Mouse (Mus musculus) liver, adult 2 months (tissue): ENCODE measurements at regions not wholly inside any gene's neighbourhood (a gene's known extent, or its start where the extent isn't known, plus 50 kb on each side); places are given as distances from the start of the nearest gene placed in this dataset.

Experiments
- DNase-seq: peaks from one replicate; pipeline ENCODE4 v3.0.0-alpha.2; 2011; ENCODE audit warnings: low read depth, low spot score; ENCODE audit errors: extremely low read depth
- H3K27ac ChIP-seq: fragments of 200-500 bp; replicated peaks from 2 replicates; pipeline ENCODE4 v1.5.1; 2012; ENCODE audit warnings: low read depth, mild to moderate bottlenecking, control low read depth, inconsistent platforms, low read length; ENCODE audit not compliant: insufficient read depth
- H3K27me3 ChIP-seq: fragments of 200-500 bp; 2 replicates; pipeline ENCODE4 v1.6.1; 2012; ENCODE audit warnings: mild to moderate bottlenecking, moderate library complexity, low read length, inconsistent platforms; ENCODE audit not compliant: control insufficient read depth, insufficient read depth
- H3K36me3 ChIP-seq: fragments of 200-500 bp; 2 replicates; pipeline ENCODE4 v1.6.1; 2012; ENCODE audit warnings: low read length, inconsistent platforms; ENCODE audit not compliant: control insufficient read depth, insufficient read depth
- H3K4me1 ChIP-seq: fragments of 200-500 bp; 2 replicates; pipeline ENCODE4 v1.6.1; 2011; ENCODE audit warnings: low read length; ENCODE audit not compliant: control insufficient read depth, insufficient read depth
- H3K4me3 ChIP-seq: fragments of 200-500 bp; 2 replicates; pipeline ENCODE4 v1.5.1; 2011; ENCODE audit warnings: low read depth, mild to moderate bottlenecking, control low read depth, low read length, moderate library complexity; ENCODE audit not compliant: insufficient read depth
- H3K79me2 ChIP-seq: fragments of 200-500 bp; 2 replicates; pipeline ENCODE4 v1.6.1; 2012; ENCODE audit warnings: inconsistent platforms, mild to moderate bottlenecking, low read length, moderate library complexity; ENCODE audit not compliant: control insufficient read depth, insufficient read depth
- H3K9ac ChIP-seq: fragments of 200-500 bp; 2 replicates; pipeline ENCODE4 v1.6.1; 2012; ENCODE audit warnings: low read depth, mild to moderate bottlenecking, control low read depth, inconsistent platforms, low read length
- CTCF ChIP-seq: fragments of 200-500 bp; IDR thresholded peaks from 2 replicates; pipeline ENCODE4 v1.5.1; 2011; ENCODE audit warnings: low read depth, low read length, control low read depth
- POLR2A ChIP-seq: fragments of 200-500 bp; IDR thresholded peaks from 2 replicates; pipeline ENCODE4 v1.6.1; 2011; ENCODE audit warnings: low read length, control low read depth; ENCODE audit not compliant: insufficient read depth; ENCODE audit errors: extremely low read depth
- WGBS: fragments of 180-500 bp; shearing (Covaris S2); methylation state at CpG from one replicate; pipeline ENCODE4 v1.1.7; 2018; 5-methylcytosine and 5-hydroxymethylcytosine counted together

DNA sequence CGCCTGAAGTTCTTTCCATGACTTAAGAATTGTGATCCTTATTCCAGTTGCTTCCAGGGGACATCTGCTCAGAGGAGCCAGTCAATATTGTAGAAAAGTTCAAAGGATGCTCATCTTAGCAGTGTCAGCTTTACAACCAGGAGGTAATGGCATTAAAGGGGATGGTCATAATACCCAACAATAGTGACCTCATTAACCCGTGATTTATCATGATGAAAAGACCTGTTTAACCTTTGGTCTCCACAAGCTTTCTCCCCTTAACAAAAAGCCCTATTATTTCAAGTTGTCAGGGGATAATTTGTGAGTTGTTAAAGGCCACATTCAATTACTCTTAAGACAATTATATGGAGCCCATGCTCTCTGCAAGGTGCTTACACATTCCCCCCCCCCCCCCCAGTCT, 54.3 kb upstream of the Htatip2 start:
- DNase-seq = no peak
- no peaks in the 10 kb centered on the region for H3K27me3 ChIP-seq
- H3K36me3 ChIP-seq = no peaks in the 10 kb centered on the region
- TF ChIP-seq CTCF (no peak), POLR2A (no peak)
- WGBS = 33% methylated on average over 2 of the region's 2 CpGs
- no peak overlapping the region for H3K27ac ChIP-seq
- no peak overlapping the region for H3K9ac ChIP-seq
- no peaks in the 10 kb centered on the region for H3K4me1 ChIP-seq
- no peak overlapping the region for H3K4me3 ChIP-seq
- no peaks in the 10 kb centered on the region for H3K79me2 ChIP-seq

DNA sequence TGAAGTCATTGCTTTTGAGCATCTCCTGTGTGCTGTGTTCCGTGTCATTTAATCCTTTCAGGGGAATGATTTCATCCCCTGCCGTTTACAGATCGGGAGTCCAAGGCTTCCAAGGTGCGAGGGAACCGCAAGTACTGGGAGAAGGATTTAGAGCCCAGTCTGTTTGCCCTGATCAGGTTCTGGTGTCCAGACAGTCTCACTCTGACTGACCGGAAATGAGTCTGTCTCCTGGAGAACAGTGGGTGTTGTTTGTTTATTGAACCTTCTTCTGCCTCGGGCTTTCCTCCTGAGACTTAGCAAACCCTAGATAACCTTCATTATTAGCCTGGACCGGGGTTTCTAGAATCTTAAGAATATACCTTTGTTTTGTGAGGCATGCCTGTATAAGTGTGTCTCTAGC, 58.2 kb upstream of the Htatip2 start:
- Histone ChIP-seq H3K36me3 (no peaks in the 10 kb centered on the region), H3K4me3 (no peak overlapping the region), H3K27ac (no peak overlapping the region), H3K4me1 (no peaks in the 10 kb centered on the region), H3K9ac (no peak overlapping the region), H3K27me3 (no peaks in the 10 kb centered on the region), H3K79me2 (no peaks in the 10 kb centered on the region)
- DNase-seq = no peak
- TF ChIP-seq CTCF = no peak
- TF ChIP-seq POLR2A = no peak
- 47% methylated on average over 8 of the region's 8 CpGs for WGBS

GRCm38 (mm10) chr7:49700024-49700390, 58.9 kb upstream of the Htatip2 start:
- no peaks in the 10 kb centered on the region for H3K36me3 ChIP-seq
- DNase-seq = no peak
- H3K9ac ChIP-seq = no peak overlapping the region
- no peak overlapping the region for H3K4me3 ChIP-seq
- H3K4me1 ChIP-seq = no peaks in the 10 kb centered on the region
- no peak overlapping the region for H3K27ac ChIP-seq
- no peaks in the 10 kb centered on the region for H3K27me3 ChIP-seq
- H3K79me2 ChIP-seq = no peaks in the 10 kb centered on the region
- 97% methylated on average over 15 of the region's 15 CpGs for WGBS
- TF ChIP-seq CTCF = no peak
- TF ChIP-seq POLR2A = no peak

DNA sequence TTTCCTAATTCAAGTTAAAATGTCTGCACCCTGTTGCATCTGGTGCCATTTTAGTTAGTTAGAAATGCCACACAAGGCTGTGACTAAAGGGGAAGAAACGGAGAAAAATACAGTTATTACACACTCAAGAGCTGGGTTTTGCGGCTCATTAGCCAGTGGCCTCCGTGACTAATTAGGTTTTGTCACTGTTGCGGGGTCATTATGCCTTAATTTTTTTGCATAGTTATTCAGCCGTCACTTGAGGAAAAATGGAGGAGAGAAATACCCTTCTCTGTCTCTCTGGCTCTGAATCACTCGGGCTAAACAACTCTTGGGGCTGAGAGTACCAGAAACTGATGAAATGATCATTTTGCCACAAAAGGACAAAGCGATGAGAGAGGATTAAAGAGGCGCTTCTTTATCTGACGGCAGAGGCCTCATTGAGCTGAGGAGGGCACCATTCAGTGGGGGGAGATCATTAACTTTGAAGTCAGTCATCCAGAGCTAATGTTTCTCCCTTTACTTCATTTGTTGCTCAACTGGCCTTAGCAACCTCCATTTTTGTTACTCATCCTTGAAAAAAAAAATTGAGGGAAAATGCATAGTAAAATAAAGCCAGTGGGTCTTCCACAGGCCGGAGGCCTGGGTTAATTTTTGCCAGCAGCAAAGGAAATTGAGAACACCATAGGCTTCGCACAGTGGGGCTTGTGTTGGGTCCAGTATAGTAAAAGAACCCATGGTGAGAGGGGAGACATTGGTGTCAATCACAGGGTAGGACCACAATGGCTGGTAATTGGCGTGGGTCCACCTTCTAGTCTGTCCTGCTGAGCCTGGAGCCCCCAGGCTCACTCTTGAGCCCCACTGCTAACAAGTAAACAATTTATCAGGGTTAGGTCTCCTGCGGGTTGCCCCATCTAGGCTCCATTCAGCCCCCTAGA, 59.5 kb upstream of the Htatip2 start:
- no peak for DNase-seq
- Histone ChIP-seq H3K27me3 (no peaks in the 10 kb centered on the region), H3K79me2 (no peaks in the 10 kb centered on the region), H3K9ac (no peak overlapping the region), H3K4me1 (no peaks in the 10 kb centered on the region), H3K27ac (no peak overlapping the region), H3K36me3 (no peaks in the 10 kb centered on the region), H3K4me3 (no peak overlapping the region)
- WGBS = 92% methylated on average over 13 of the region's 13 CpGs
- no peak for TF ChIP-seq CTCF
- no peak for TF ChIP-seq POLR2A

DNA sequence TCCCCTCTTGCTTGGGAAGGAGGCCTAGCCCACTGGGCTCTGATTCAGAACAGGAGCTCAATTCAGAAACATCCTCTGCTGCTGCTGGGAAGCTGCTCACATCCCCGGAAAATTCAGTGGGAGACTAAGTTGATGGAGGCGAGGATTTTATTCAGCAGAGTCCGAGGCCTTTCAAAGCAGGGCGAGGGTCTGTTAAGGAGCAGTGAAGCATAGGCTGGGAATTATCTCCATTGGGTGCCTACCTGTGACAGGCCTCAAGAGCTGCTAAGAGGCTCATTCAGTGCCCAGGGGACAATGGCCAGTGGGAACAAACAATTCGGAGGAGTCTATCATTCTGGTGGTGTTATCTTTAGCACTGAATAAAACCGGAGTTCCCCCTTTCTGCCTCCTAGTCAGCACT, 59.6 kb upstream of the Dbx1 start:
- no peaks in the 10 kb centered on the region for H3K79me2 ChIP-seq
- TF ChIP-seq POLR2A = no peak
- TF ChIP-seq CTCF = no peak
- H3K4me3 ChIP-seq = no peak overlapping the region
- H3K27me3 ChIP-seq = no peaks in the 10 kb centered on the region
- WGBS = 55% methylated on average over 6 of the region's 6 CpGs
- H3K9ac ChIP-seq = no peak overlapping the region
- H3K27ac ChIP-seq = no peak overlapping the region
- H3K4me1 ChIP-seq = no peaks in the 10 kb centered on the region
- DNase-seq = no peak
- H3K36me3 ChIP-seq = no peaks in the 10 kb centered on the region

DNA sequence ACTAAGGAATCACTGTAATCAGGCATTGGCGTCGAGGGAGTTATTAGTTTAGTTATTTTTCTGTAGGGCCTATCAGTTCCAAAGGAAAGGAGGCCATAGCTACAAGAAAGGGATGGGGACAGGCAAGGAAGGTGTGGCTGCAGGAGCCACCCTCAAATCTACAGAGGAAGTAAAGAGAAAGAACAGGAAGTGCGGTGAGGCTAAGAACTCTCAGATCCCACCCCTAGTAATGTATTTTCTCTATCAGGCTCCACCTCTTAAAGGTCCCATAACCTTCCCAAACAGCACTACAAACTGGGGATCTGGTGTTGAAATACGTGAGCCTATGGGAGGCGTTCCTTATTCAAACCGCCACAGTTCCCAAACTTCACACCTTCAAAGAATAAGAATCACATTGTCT, 52.9 kb upstream of the Dbx1 start:
- no peak for TF ChIP-seq POLR2A
- no peak for TF ChIP-seq CTCF
- DNase-seq = no peak
- WGBS = 55% methylated on average over 6 of the region's 6 CpGs
- Histone ChIP-seq H3K27me3 (no peaks in the 10 kb centered on the region), H3K36me3 (no peaks in the 10 kb centered on the region), H3K4me3 (no peak overlapping the region), H3K9ac (no peak overlapping the region), H3K4me1 (no peaks in the 10 kb centered on the region), H3K27ac (no peak overlapping the region), H3K79me2 (no peaks in the 10 kb centered on the region)
